Mouse (Mus musculus) bone marrow macrophage, adult 2 months (primary cell): ENCODE measurements around the gene Aldh3a2.

ENCODE experiments used
- CTCF ChIP-seq: IDR thresholded peaks from 2 replicates; pipeline ENCODE4 v1.5.1; 2012; ENCODE audit warnings: low read depth, mild to moderate bottlenecking, low read length, moderate library complexity
- POLR2A ChIP-seq: IDR thresholded peaks from 2 replicates; pipeline ENCODE4 v1.6.1; 2012; ENCODE audit warnings: mild to moderate bottlenecking, low read depth, low read length, borderline replicate concordance

GRCm38 (mm10) chr11:61283414-61284049, 16.3 kb upstream of the Aldh3a2 start:
- TF ChIP-seq POLR2A, result no peak
- no peak for TF ChIP-seq CTCF
